Mouse (Mus musculus) thymus, adult 2 months (tissue): ENCODE results near the gene Pign.

Source experiments
- CTCF ChIP-seq: fragments of 200-500 bp; IDR thresholded peaks from 2 replicates; pipeline ENCODE4 v1.5.1; 2012; ENCODE audit warnings: mild to moderate bottlenecking, control low read depth, low read length, moderate library complexity, borderline replicate concordance; ENCODE audit not compliant: control insufficient read depth, poor library complexity, insufficient read depth; ENCODE audit errors: extremely low read depth
- POLR2A ChIP-seq: fragments of 200-500 bp; IDR thresholded peaks from 2 replicates; pipeline ENCODE4 v1.6.1; 2012; ENCODE audit warnings: mild to moderate bottlenecking, low read length, control low read depth, moderate library complexity; ENCODE audit not compliant: control insufficient read depth, poor library complexity, insufficient read depth; ENCODE audit errors: extremely low read depth

DNA sequence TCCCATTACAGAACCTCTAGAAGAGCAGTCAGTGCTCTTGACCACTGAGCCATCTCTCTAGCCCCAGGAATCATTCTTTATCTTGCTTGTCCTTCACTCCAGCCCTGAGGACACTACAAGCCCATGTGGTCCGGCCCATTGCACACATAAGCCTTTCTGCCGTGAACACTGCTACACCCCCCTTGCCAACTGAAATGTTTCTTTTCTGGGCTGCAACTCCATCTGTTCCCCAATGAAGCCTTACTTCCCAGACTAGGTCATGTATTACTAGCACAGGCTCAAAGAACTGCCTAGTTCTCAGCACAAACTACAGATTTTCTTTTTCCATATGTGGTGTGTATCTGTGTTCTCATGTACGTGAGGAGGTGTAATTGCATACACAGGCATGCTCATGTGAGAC is 174.0 kb downstream of the Pign start:
- TF ChIP-seq POLR2A (no peak), CTCF (no peak)
